Mouse (Mus musculus): Measurements from ENCODE around the gene Atxn7l1. TPM values are rescaled to one million over a fixed set of nuclear protein-coding genes. Genes with fewer than 3 reads are reported as not detected.

Gene Atxn7l1
- polyA plus RNA-seq, 1 experiment from 2014 or later: 16.0 TPM

DNA sequence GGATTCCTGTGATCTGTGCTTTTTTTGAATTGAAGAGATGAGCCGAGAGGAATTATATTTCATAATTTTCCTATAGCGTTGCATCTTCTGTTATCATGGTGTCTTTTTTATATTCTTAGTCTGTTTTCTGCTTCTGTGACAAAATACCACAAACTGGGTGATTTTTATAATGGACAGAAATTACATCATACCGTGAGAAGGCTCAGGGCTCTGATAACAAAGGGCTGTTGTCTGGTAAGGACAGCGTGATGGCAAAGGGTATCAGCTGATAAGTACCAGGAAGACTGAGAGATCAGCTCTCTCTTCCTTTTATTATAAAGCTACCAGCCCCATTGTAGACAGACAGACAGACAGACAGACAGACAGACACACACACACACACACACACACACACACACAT, 192.3 kb downstream of the Atxn7l1 start:
- WGBS: 83% methylated on average over 4 of the region's 4 CpGs
- H3K4me1 ChIP-seq (replicated peaks; ENCODE audit: control insufficient read depth, insufficient read depth, low read length): peaks cover 3% of the 10 kb centered on the region; the same call in 1 of the 2 replicates

DNA sequence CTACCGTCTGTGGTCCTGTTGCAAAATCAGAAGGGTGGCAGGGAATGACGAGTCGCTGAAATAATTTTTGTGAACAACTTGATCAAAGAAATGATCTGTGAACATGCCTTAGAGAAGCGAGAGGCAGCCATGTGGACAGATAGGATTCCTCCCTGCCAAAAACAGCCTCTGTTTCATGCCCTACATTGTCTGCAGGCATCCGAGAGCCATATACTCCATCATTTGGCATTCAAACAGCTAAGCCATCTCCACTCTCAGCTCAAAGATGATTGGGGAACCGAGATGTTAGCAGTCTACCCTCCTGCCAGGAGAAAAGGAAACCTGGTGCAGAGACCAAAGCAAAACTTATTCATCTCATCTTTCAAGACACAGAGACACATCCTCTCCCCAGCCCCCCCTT, 193.2 kb downstream of the Atxn7l1 start:
- ATAC-seq (replicated peaks; ENCODE audit: low FRiP score): no peak
- H3K4me3 ChIP-seq (ENCODE audit: low read depth, low read length): no peak overlapping the region
- no peak overlapping the region for H3K27ac ChIP-seq (ENCODE audit: low read depth, low read length)
- H3K9me3 ChIP-seq (ENCODE audit: control insufficient read depth, low read length): no peaks in the 10 kb centered on the region
- H3K27me3 ChIP-seq (ENCODE audit: control insufficient read depth, insufficient read depth, low read length): peaks cover 2% of the 10 kb centered on the region; the same call in 1 of the 2 replicates
- H3K4me2 ChIP-seq (ENCODE audit: low read depth, low read length, severe bottlenecking): no peak overlapping the region
- WGBS: 88% methylated on average over 6 of the region's 6 CpGs
- no peak for DNase-seq (ENCODE audit: low spot score)
- H3K9ac ChIP-seq (ENCODE audit: low read length): no peak overlapping the region
- peaks cover 10% of the 10 kb centered on the region; the same call in 1 of the 2 replicates for H3K4me1 ChIP-seq (replicated peaks; ENCODE audit: control insufficient read depth, insufficient read depth, low read length)
- no peaks in the 10 kb centered on the region for H3K36me3 ChIP-seq (ENCODE audit: control insufficient read depth, insufficient read depth, low read length)

More for the DNA sequence above, 192.3 kb downstream of the Atxn7l1 start:
- DNase-seq (ENCODE audit: low spot score) (no peak), ATAC-seq (replicated peaks; ENCODE audit: low FRiP score) (no peak)
- Histone ChIP-seq H3K4me2 (ENCODE audit: low read depth, low read length, severe bottlenecking) (no peak overlapping the region), H3K27me3 (ENCODE audit: control insufficient read depth, insufficient read depth, low read length) (no peaks in the 10 kb centered on the region), H3K4me3 (ENCODE audit: low read depth, low read length) (no peak overlapping the region), H3K9me3 (ENCODE audit: control insufficient read depth, low read length) (no peaks in the 10 kb centered on the region), H3K9ac (ENCODE audit: low read length) (no peak overlapping the region), H3K36me3 (ENCODE audit: control insufficient read depth, insufficient read depth, low read length) (no peaks in the 10 kb centered on the region), H3K27ac (ENCODE audit: low read depth, low read length) (no peak overlapping the region)

DNA sequence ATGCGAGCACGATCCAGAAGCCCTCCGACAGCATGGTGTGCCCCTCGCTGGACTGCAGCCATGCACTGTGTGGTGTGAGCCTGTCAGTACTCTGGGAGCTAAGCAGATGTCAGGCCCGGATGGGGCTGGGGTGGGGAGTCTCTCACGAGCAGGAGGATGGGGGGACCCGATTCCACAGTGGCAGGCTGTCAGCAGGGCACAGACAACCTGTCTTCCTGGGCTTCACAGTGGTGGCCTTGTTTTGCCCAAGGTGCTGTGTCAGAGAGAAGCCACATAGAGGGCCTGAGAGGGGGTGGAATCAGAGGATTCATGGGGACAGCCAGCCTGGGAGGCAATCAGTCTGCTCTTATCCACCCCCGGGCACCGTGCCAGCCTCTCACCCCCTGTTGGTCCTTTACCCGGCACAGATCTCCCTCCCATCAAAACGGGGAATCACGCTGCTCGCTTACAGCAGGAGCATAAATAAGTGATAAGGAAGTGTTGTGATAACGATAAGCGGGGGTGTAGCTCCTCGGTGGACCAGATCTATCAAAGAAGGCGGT, 193.9 kb downstream of the Atxn7l1 start:
- Histone ChIP-seq H3K4me2 (ENCODE audit: low read depth, low read length, severe bottlenecking) (no peak overlapping the region), H3K9ac (ENCODE audit: low read length) (no peak overlapping the region), H3K4me3 (ENCODE audit: low read depth, low read length) (no peak overlapping the region), H3K9me3 (ENCODE audit: control insufficient read depth, low read length) (no peaks in the 10 kb centered on the region), H3K36me3 (ENCODE audit: control insufficient read depth, insufficient read depth, low read length) (no peaks in the 10 kb centered on the region), H3K27me3 (ENCODE audit: control insufficient read depth, insufficient read depth, low read length) (peaks cover 2% of the 10 kb centered on the region; the same call in 1 of the 2 replicates), H3K4me1 (replicated peaks; ENCODE audit: control insufficient read depth, insufficient read depth, low read length) (peaks cover 10% of the 10 kb centered on the region; the same call in 1 of the 2 replicates), H3K27ac (ENCODE audit: low read depth, low read length) (no peak overlapping the region)
- DNase-seq (ENCODE audit: low spot score) (no peak), ATAC-seq (replicated peaks; ENCODE audit: low FRiP score) (no peak)
- WGBS: 89% methylated on average over 17 of the region's 17 CpGs

- Histone ChIP-seq H3K9ac (ENCODE audit: low read length) (peak overlapping the region; percentile 40; the same call in 1 of the 2 replicates), H3K9me3 (ENCODE audit: control insufficient read depth, low read length) (no peaks in the 10 kb centered on the region), H3K4me1 (replicated peaks; ENCODE audit: control insufficient read depth, insufficient read depth, low read length) (peaks cover 10% of the 10 kb centered on the region; the same call in 1 of the 2 replicates), H3K4me2 (ENCODE audit: low read depth, low read length, severe bottlenecking) (peak overlapping the region; percentile 45), H3K36me3 (ENCODE audit: control insufficient read depth, insufficient read depth, low read length) (no peaks in the 10 kb centered on the region), H3K27me3 (ENCODE audit: control insufficient read depth, insufficient read depth, low read length) (peaks cover 2% of the 10 kb centered on the region; the same call in 1 of the 2 replicates), H3K4me3 (ENCODE audit: low read depth, low read length) (no peak overlapping the region), H3K27ac (ENCODE audit: low read depth, low read length) (no peak overlapping the region)
- ATAC-seq (replicated peaks; ENCODE audit: low FRiP score) (peak; percentile 57), DNase-seq (ENCODE audit: low spot score) (no peak)
- WGBS: 6% methylated on average over 25 of the region's 25 CpGs
These were observed 197.7 kb downstream of the Atxn7l1 start for GRCm38 (mm10) chr12:33344970-33345772.

DNA sequence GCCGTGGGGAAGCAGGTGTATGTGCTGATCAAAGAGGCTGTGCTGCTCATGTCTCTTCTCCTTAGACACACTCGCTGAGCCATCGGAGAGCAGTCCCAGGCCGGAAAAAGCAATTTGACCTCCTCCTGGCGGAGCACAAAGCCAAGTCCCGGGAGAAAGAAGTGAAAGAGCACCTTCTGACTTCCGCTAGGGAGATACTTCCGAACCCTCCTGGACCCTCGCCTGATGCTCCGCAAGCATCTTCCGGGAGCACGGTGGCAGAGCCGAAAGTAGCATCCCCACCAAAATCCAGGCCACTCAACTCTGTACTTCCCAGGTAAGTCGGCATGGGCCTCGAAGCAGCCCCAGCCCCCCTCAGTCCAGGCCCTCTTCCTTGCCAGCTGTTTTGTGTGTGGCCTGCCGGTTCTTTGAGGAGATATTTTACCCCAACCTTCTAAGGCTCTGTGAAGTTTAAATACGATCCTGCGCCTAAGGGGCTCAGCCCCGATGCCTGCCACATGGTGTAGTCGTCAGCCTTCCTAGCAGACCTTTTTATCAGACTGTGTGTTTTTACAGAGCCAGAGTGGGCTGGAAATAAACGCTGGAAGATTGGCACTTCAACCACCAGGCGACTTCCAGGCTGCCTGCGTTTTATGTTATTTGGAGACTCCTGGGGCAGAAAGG, 198.4 kb downstream of the Atxn7l1 start:
- DNase-seq (ENCODE audit: low spot score) (no peak), ATAC-seq (replicated peaks; ENCODE audit: low FRiP score) (no peak)
- Histone ChIP-seq H3K9ac (ENCODE audit: low read length) (no peak overlapping the region; the same call in 1 of the 2 replicates), H3K4me2 (ENCODE audit: low read depth, low read length, severe bottlenecking) (no peak overlapping the region), H3K4me1 (replicated peaks; ENCODE audit: control insufficient read depth, insufficient read depth, low read length) (peaks cover 10% of the 10 kb centered on the region; the same call in 1 of the 2 replicates), H3K27me3 (ENCODE audit: control insufficient read depth, insufficient read depth, low read length) (peaks cover 2% of the 10 kb centered on the region; the same call in 1 of the 2 replicates), H3K9me3 (ENCODE audit: control insufficient read depth, low read length) (no peaks in the 10 kb centered on the region), H3K4me3 (ENCODE audit: low read depth, low read length) (no peak overlapping the region), H3K36me3 (ENCODE audit: control insufficient read depth, insufficient read depth, low read length) (no peaks in the 10 kb centered on the region), H3K27ac (ENCODE audit: low read depth, low read length) (no peak overlapping the region)
- 32% methylated on average over 23 of the region's 23 CpGs for WGBS

GRCm38 (mm10) chr12:33352671-33353070, 205.2 kb downstream of the Atxn7l1 start:
- H3K27ac ChIP-seq (ENCODE audit: low read depth, low read length): no peak overlapping the region
- WGBS: 79% methylated on average over 4 of the region's 4 CpGs
- no peak overlapping the region for H3K4me3 ChIP-seq (ENCODE audit: low read depth, low read length)
- no peaks in the 10 kb centered on the region for H3K4me1 ChIP-seq (replicated peaks; ENCODE audit: control insufficient read depth, insufficient read depth, low read length)
- H3K9ac ChIP-seq (ENCODE audit: low read length): no peak overlapping the region
- ATAC-seq (replicated peaks; ENCODE audit: low FRiP score): no peak
- H3K4me2 ChIP-seq (ENCODE audit: low read depth, low read length, severe bottlenecking): no peak overlapping the region
- no peaks in the 10 kb centered on the region for H3K36me3 ChIP-seq (ENCODE audit: control insufficient read depth, insufficient read depth, low read length)
- no peaks in the 10 kb centered on the region for H3K27me3 ChIP-seq (ENCODE audit: control insufficient read depth, insufficient read depth, low read length)
- DNase-seq (ENCODE audit: low spot score): no peak
- H3K9me3 ChIP-seq (ENCODE audit: control insufficient read depth, low read length): no peaks in the 10 kb centered on the region

DNA sequence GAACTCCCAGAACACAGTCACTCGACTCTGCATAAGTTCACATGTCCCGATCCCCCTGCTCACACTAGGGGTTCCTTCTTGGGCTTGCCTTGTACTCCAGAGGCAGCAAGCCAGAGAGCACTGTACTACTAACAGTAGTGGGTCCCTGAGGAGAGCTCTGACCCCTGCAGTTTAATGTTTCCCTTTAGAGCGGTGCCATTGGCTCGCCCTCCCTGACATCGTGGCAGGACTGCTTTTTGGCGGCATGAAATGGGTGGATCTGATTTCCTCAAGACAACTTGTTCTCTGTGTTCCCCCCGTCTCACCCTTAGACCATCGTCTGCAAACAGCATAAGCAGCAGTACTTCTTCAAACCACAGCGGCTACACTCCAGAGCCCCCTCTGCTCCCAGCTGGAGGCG, 210.9 kb downstream of the Atxn7l1 start:
- DNase-seq (ENCODE audit: low spot score) (no peak), ATAC-seq (replicated peaks; ENCODE audit: low FRiP score) (no peak)
- Histone ChIP-seq H3K9me3 (ENCODE audit: control insufficient read depth, low read length) (no peaks in the 10 kb centered on the region), H3K4me3 (ENCODE audit: low read depth, low read length) (no peak overlapping the region), H3K4me2 (ENCODE audit: low read depth, low read length, severe bottlenecking) (no peak overlapping the region), H3K4me1 (replicated peaks; ENCODE audit: control insufficient read depth, insufficient read depth, low read length) (no peaks in the 10 kb centered on the region), H3K36me3 (ENCODE audit: control insufficient read depth, insufficient read depth, low read length) (no peaks in the 10 kb centered on the region), H3K27me3 (ENCODE audit: control insufficient read depth, insufficient read depth, low read length) (no peaks in the 10 kb centered on the region), H3K9ac (ENCODE audit: low read length) (no peak overlapping the region), H3K27ac (ENCODE audit: low read depth, low read length) (no peak overlapping the region)
- WGBS: 88% methylated on average over 10 of the region's 10 CpGs

- WGBS: 92% methylated on average over 7 of the region's 7 CpGs
- H3K36me3 ChIP-seq (ENCODE audit: control insufficient read depth, insufficient read depth, low read length): no peaks in the 10 kb centered on the region
- ATAC-seq (replicated peaks; ENCODE audit: low FRiP score) (no peak), DNase-seq (ENCODE audit: low spot score) (no peak)
- no peak overlapping the region for H3K4me2 ChIP-seq (ENCODE audit: low read depth, low read length, severe bottlenecking)
- H3K4me3 ChIP-seq (ENCODE audit: low read depth, low read length): no peak overlapping the region
- no peaks in the 10 kb centered on the region for H3K4me1 ChIP-seq (replicated peaks; ENCODE audit: control insufficient read depth, insufficient read depth, low read length)
- no peaks in the 10 kb centered on the region for H3K27me3 ChIP-seq (ENCODE audit: control insufficient read depth, insufficient read depth, low read length)
- no peak overlapping the region for H3K27ac ChIP-seq (ENCODE audit: low read depth, low read length)
- no peak overlapping the region for H3K9ac ChIP-seq (ENCODE audit: low read length)
- H3K9me3 ChIP-seq (ENCODE audit: control insufficient read depth, low read length): no peaks in the 10 kb centered on the region
These were observed 211.7 kb downstream of the Atxn7l1 start for GRCm38 (mm10) chr12:33359209-33359608.
